23 mouse cellular contexts compared by ENCODE assay signal in genomic region chr5:64205610-64206009, GRCm38 (mm10). TPM values are rescaled to one million over a fixed set of nuclear protein-coding genes. Genes with fewer than 3 reads are reported as not detected.
A peak's percentile ranks its signal among the peaks of the same experiment; 100 is the strongest.
DNase-seq lines count a peak whose midpoint lies in the region; ATAC-seq and TF ChIP-seq lines count a peak whose summit lies in the region.
"Had no signal": no experiment of that assay in that cellular context is flagged by ENCODE, and none has a peak within 500 bp of the region (broad histone marks: within the 10 kb centered on the region; RNA-seq: fewer than 3 reads in every experiment).

No protein-coding gene starts in this region.

- intact Hi-C loops in gastrocnemius, adult 2 months (cut with DNase I), result no loop called here

- no peaks in the 10 kb centered on the region for H3K4me1 ChIP-seq in lung, postnatal 0 days (ENCODE audit: insufficient read depth, low read depth, low read length)
- H3K4me1 ChIP-seq: embryonic facial prominence, embryonic 13.5 days; limb, embryonic 15.5 days; lung, embryonic 15.5 days; neural tube, embryonic 12.5 days had no signal

- no peak overlapping the region for H3K4me3 ChIP-seq in gastrocnemius, adult 2 months
- H3K4me3 ChIP-seq in lung, postnatal 0 days (ENCODE audit: low read depth, low read length), result no peak overlapping the region
- H3K4me3 ChIP-seq: embryonic facial prominence, embryonic 13.5 days; heart, embryonic 12.5 days; limb, embryonic 15.5 days; lung, embryonic 15.5 days; midbrain, embryonic 10.5 days; neural tube, embryonic 12.5 days had no signal

- no peaks in the 10 kb centered on the region for H3K36me3 ChIP-seq in lung, postnatal 0 days (ENCODE audit: insufficient read depth, low read length)
- H3K36me3 ChIP-seq in splenic B cell, adult 2 months (ENCODE audit: control insufficient read depth, insufficient read depth, low read length, poor library complexity, severe bottlenecking), result no peaks in the 10 kb centered on the region
- H3K36me3 ChIP-seq: embryonic facial prominence, embryonic 13.5 days; heart, embryonic 12.5 days; limb, embryonic 15.5 days; lung, embryonic 15.5 days; midbrain, embryonic 10.5 days; neural tube, embryonic 12.5 days had no signal

- peak overlapping the region; percentile 74; the same call in 1 of the 2 replicates for H3K27ac ChIP-seq in gastrocnemius, adult 2 months
- no peak overlapping the region for H3K27ac ChIP-seq in lung, postnatal 0 days (ENCODE audit: low read length)
- H3K27ac ChIP-seq: embryonic facial prominence, embryonic 13.5 days; limb, embryonic 15.5 days; lung, embryonic 15.5 days; midbrain, embryonic 10.5 days; neural tube, embryonic 12.5 days had no signal

- no peak for DNase-seq in gastrocnemius, adult 2 months
- no peak for DNase-seq in gastrocnemius, adult 8-10 months (ENCODE audit: low spot score in 2 of 2)
- DNase-seq in lung, postnatal 0 days (ENCODE audit: low spot score), result peak; percentile 12
- no peak for DNase-seq in lung, postnatal 4 days
- DNase-seq in splenic B cell, adult 2 months (ENCODE audit: low read depth, low spot score), result peak; percentile 84
- no peak for DNase-seq in layer of hippocampus, adult 9-11 months
- no peak for DNase-seq in frontal cortex, postnatal 36 days (ENCODE audit: low spot score in 2 of 2)
- DNase-seq: adrenal gland, postnatal 36 days; cerebellum, adult 8-10 months; heart, postnatal 36 days; kidney, adult 18-20 months; kidney, postnatal 4 days; thymus, adult 2 months had no signal

- no peak overlapping the region for H3K9ac ChIP-seq in lung, postnatal 0 days (replicated peaks; ENCODE audit: low read depth)
- H3K9ac ChIP-seq: embryonic facial prominence, embryonic 13.5 days; heart, embryonic 12.5 days; limb, embryonic 15.5 days; lung, embryonic 15.5 days; neural tube, embryonic 12.5 days had no signal

- ATAC-seq in lung, postnatal 0 days, result no peak
- ATAC-seq in granulocyte monocyte progenitor cell, adult 5-6 weeks (replicated peaks; ENCODE audit: poor library complexity, severe bottlenecking), result peak; percentile 82
- ATAC-seq: activated CD4-positive, CD25-positive, alpha-beta regulatory T cell, adult 4 months; forebrain, embryonic 16.5 days; Patski had no signal

- 76% methylated on average over 3 of the region's 3 CpGs for WGBS in lung, postnatal 0 days

- H3K9me3 ChIP-seq in lung, postnatal 0 days (ENCODE audit: low read length), result no peaks in the 10 kb centered on the region
- H3K9me3 ChIP-seq: embryonic facial prominence, embryonic 13.5 days; heart, embryonic 12.5 days; limb, embryonic 15.5 days; lung, embryonic 15.5 days; midbrain, embryonic 10.5 days; neural tube, embryonic 12.5 days had no signal

- H3K4me2 ChIP-seq in lung, postnatal 0 days (replicated peaks; ENCODE audit: low read depth, low read length), result no peak overlapping the region
- H3K4me2 ChIP-seq: embryonic facial prominence, embryonic 13.5 days; heart, embryonic 12.5 days; limb, embryonic 15.5 days; lung, embryonic 15.5 days; neural tube, embryonic 12.5 days had no signal

- no peaks in the 10 kb centered on the region for H3K27me3 ChIP-seq in lung, postnatal 0 days (replicated peaks; ENCODE audit: insufficient read depth, low read length)
- no peaks in the 10 kb centered on the region for H3K27me3 ChIP-seq in splenic B cell, adult 2 months (ENCODE audit: control insufficient read depth, insufficient read depth, low read length, poor library complexity, severe bottlenecking)
- H3K27me3 ChIP-seq: embryonic facial prominence, embryonic 13.5 days; heart, embryonic 12.5 days; limb, embryonic 15.5 days; lung, embryonic 15.5 days; neural tube, embryonic 12.5 days; Patski had no signal

- no peak for TF ChIP-seq EP300 in lung, postnatal 0 days (IDR thresholded peaks at IDR 0.05)

- no peak for TF ChIP-seq CTCF in gastrocnemius, adult 2 months (IDR thresholded peaks at IDR 0.05)
- no peak for TF ChIP-seq CTCF in lung, postnatal 0 days (IDR thresholded peaks at IDR 0.05)

RNA-seq across cellular contexts. Expression of gene Tbc1d1, which starts 49.5 kb away (rescaled TPM):
- total RNA-seq in gastrocnemius, adult 2 months (2021), result 10 to 100 TPM; 46.4 to 46.9 TPM
- 100 to 1,000 TPM in 1 of 4 experiments, 10 to 100 TPM in 3; 52.4 to 135 (median 62.0) TPM for total RNA-seq in gastrocnemius, adult 8-10 months (2022)
- 15.3 and 18.0 TPM in 2 replicates for polyA plus RNA-seq in lung, postnatal 0 days (2015; fragmentation: Nextera tagmentation; extraction: Ambion mirVana)
- total RNA-seq in granulocyte monocyte progenitor cell, adult 5-6 weeks (2014; fragmentation: Nextera tagmentation), result 17.5 and 18.5 TPM in 2 replicates
- 33.6 and 34.7 TPM in 2 replicates for total RNA-seq in granulocyte monocyte progenitor cell, adult 5-6 weeks (2017)

Comparison
In these comparisons a context has a peak if more than half of its experiments do, and no peak if none do; other contexts are left out.
1. DNase-seq: peak in lung, postnatal 0 days (single experiment) and splenic B cell, adult 2 months (single experiment); none in gastrocnemius, adult 2 months (single experiment), gastrocnemius, adult 8-10 months (0 of 2), lung, postnatal 4 days (0 of 2), layer of hippocampus, adult 9-11 months (single experiment) and frontal cortex, postnatal 36 days (0 of 2).